Mouse (Mus musculus): ENCODE data around the gene Ccdc85c. TPM values are rescaled to one million over a fixed set of nuclear protein-coding genes. Genes with fewer than 3 reads are reported as not detected.

The Ccdc85c gene
- polyA plus RNA-seq, 1 experiment from 2014 or later: 20.4 TPM

DNA sequence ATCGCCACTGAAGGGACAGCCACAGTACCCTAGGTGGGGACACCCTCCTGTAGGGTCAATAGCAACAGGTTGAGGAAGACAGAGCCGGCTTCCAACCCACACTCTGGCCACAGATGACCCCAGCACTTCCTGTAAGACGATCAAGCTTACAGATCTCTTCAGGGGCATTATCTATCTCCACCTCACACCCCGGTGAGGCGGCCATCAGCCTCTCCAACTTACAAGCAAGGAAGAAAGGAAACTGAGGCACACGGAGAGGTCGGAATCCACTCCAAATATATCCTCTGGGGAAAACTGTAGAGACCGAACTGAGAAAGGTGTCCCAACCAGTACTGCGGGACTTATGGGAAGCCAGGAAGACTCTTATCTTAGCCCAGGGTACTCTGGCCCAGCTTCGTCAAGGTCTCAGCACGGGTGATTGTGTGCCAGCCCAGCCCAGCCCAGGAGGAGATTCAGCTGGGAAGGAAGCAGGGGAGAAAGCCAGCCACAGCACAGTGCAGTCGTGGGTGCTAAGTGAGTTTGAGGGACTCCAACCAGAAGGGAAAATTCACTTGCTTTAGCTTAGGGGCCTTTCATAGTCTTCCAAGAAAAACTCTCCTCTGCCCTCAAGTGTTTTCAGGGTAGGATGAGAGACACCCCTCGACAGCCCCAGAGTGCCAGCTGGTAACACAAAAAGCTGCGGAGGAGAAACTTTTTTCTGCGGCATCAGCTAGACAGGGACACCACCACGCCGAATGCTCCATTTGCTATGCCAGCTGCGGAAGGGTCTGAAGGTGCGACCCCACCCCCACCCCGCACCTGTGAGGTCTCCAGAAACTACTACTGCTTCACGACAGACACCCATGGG lies 1.5 kb downstream of the Ccdc85c start:
- 4% methylated on average over 21 of the region's 21 CpGs for WGBS
- peaks cover 63% of the 10 kb centered on the region for H3K4me1 ChIP-seq (ENCODE audit: control insufficient read depth, insufficient read depth, low read length)
- ATAC-seq (ENCODE audit: low FRiP score): no peak

DNA sequence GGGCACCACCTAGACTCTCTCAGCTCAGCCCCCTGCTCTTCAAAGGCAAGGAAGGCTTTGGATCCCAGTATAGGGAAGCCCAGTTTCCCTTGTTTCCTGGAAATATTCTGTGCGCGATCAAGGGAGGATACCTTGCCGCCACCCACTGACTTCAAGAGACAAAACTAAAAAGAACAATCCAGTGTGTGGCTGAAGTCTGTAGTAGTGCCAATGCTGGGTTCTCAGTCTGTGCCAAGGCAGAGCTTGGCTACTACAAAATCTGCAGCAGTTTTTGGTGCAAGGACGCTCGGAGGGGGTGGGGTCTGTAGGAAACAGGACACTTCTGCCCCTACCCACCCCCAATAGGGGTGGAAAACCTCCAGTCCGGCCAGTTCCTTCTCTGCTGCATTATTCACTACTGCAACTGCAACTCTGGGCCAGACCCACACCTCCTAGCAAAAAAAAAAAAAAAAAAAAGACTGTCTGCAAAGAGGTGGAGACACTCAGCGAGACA lies 3.0 kb downstream of the Ccdc85c start:
- peak overlapping the region; percentile 73 for H3K4me3 ChIP-seq (ENCODE audit: low read depth, low read length)
- H3K36me3 ChIP-seq (ENCODE audit: control insufficient read depth, insufficient read depth, low read length): 0 out of 2 replicates have a peak, but pooled peaks cover 3% of the 10 kb centered on the region
- H3K27ac ChIP-seq (ENCODE audit: low read depth, low read length): no peak overlapping the region
- peak overlapping the region; percentile 3; the same call in 1 of the 2 replicates for H3K9ac ChIP-seq (ENCODE audit: low read length)
- 56% methylated on average over 7 of the region's 7 CpGs for WGBS
- ATAC-seq (ENCODE audit: low FRiP score) (no peak), DNase-seq (ENCODE audit: low spot score, missing footprints) (no peak)
- no peaks in the 10 kb centered on the region for H3K27me3 ChIP-seq (ENCODE audit: control insufficient read depth, insufficient read depth, low read length)
- H3K4me1 ChIP-seq (ENCODE audit: control insufficient read depth, insufficient read depth, low read length): peaks cover 57% of the 10 kb centered on the region
- peak overlapping the region; percentile 98 for H3K4me2 ChIP-seq
- H3K9me3 ChIP-seq (ENCODE audit: control insufficient read depth, low read length): no peaks in the 10 kb centered on the region

More for the DNA sequence above, 1.5 kb downstream of the Ccdc85c start:
- Histone ChIP-seq H3K9me3 (ENCODE audit: control insufficient read depth, low read length) (no peaks in the 10 kb centered on the region), H3K27ac (ENCODE audit: low read depth, low read length) (no peak overlapping the region), H3K36me3 (ENCODE audit: control insufficient read depth, insufficient read depth, low read length) (0 out of 2 replicates have a peak, but pooled peaks cover 3% of the 10 kb centered on the region), H3K4me3 (ENCODE audit: low read depth, low read length) (peak overlapping the region; percentile 73), H3K4me2 (peak overlapping the region; percentile 98), H3K27me3 (ENCODE audit: control insufficient read depth, insufficient read depth, low read length) (peaks cover 2% of the 10 kb centered on the region; the same call in 1 of the 2 replicates), H3K9ac (ENCODE audit: low read length) (peak overlapping the region; percentile 90)
- DNase-seq (ENCODE audit: low spot score, missing footprints): peak; percentile 89

DNA sequence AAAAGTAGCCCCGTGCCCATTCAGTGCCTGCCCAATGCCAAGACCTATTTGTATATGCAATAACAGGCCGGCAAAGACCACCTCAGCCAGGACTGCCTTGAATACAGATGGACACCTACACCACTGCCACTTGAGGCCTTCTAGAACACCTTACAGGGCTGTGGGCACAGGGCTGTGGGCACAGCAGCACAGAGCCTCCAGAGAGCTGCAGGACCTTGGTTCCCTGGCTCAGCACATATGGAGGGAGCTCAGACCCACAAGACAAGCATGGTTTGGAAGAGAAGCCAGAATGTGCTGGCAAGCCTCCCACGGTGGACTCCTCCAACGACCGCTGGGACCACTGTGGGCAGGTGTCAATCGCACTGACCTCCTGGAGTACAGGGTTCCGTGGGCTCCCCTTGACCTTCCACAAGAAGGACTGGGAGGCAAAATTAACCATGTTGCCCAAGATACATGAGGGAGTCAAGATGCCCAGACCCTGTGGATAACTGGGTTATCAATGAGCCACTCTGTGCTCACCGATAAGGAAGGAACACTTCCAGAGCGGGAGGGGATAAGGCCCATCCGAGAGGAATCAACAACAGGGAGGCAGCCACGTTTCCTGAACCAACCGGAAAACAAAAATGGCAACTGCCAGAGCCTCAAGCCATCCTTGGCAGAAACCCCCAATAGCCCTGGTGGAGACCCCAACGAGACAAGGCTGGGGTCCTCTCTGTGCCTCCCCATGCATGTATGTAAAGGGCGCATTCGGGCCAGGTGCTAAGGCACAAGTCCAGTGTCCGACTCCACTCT lies 3.7 kb downstream of the Ccdc85c start:
- 84% methylated on average over 16 of the region's 16 CpGs for WGBS
- ATAC-seq (ENCODE audit: low FRiP score) (no peak), DNase-seq (ENCODE audit: low spot score, missing footprints) (no peak)
- Histone ChIP-seq H3K4me1 (ENCODE audit: control insufficient read depth, insufficient read depth, low read length) (peaks cover 58% of the 10 kb centered on the region), H3K4me3 (ENCODE audit: low read depth, low read length) (peak overlapping the region; percentile 4; the same call in 1 of the 2 replicates), H3K9me3 (ENCODE audit: control insufficient read depth, low read length) (no peaks in the 10 kb centered on the region), H3K36me3 (ENCODE audit: control insufficient read depth, insufficient read depth, low read length) (0 out of 2 replicates have a peak, but pooled peaks cover 3% of the 10 kb centered on the region), H3K27me3 (ENCODE audit: control insufficient read depth, insufficient read depth, low read length) (no peaks in the 10 kb centered on the region), H3K4me2 (peak overlapping the region; percentile 98), H3K9ac (ENCODE audit: low read length) (peak overlapping the region; percentile 40), H3K27ac (ENCODE audit: low read depth, low read length) (no peak overlapping the region)

DNA sequence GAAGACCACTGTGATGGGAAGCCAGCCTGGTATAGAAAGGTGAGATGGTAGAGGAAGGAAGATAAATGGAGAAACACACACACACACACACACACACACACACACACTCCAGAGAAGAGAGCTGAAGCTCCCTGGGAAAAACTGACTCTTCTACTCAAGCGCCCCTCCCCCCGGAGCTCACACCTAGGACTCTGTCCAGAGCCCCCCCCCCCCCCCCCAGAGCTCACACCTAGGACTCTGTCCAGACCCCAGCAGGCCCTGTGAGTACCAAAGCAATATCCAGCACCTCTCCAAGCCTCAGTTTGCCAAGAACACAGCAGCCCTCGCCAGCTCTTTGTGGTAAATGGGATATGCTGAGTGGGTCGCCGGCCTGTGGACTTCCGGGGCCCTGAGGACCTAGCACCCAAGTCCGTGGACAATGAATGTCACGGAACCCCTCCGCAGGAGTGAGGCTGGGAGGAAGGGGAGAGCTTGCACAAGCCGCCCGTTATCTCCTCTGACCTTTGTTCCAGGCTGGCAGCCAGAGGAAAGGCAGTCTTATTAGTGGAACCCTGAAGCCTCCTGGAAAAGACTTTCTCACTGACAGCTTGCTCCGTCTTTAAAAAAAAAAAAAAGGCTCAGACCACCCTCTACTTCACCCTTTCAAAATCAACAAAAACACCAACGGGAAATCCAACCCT lies 4.8 kb downstream of the Ccdc85c start:
- H3K4me2 ChIP-seq: peak overlapping the region; percentile 98; the same call in 1 of the 2 replicates

DNA sequence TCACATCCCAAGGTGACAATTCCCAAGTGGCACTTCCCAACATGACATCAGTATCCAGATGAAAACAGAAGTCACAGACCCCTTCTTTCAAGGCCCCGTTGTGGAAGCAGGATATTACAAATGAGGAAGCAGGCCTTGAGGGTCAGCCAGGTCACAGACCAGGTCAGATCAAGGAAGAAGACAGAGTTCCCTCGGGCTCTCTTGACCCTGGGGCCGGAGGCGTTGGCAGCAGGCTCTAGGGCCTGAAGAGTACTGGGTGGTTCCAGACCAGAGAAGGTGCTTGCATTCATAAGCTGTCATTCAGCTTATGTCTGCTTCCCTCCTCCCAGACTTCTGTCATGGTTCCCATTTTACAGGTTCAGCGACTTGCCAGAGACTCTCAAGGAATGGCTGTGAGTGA lies 5.5 kb downstream of the Ccdc85c start:
- H3K27ac ChIP-seq (ENCODE audit: low read depth, low read length): no peak overlapping the region
- no peak overlapping the region for H3K4me2 ChIP-seq
- WGBS: 76% methylated on average over 5 of the region's 5 CpGs
- no peaks in the 10 kb centered on the region for H3K27me3 ChIP-seq (ENCODE audit: control insufficient read depth, insufficient read depth, low read length)
- ATAC-seq (ENCODE audit: low FRiP score) (no peak), DNase-seq (ENCODE audit: low spot score, missing footprints) (no peak)
- H3K9ac ChIP-seq (ENCODE audit: low read length): no peak overlapping the region
- 0 out of 2 replicates have a peak, but pooled peaks cover 3% of the 10 kb centered on the region for H3K36me3 ChIP-seq (ENCODE audit: control insufficient read depth, insufficient read depth, low read length)
- no peak overlapping the region for H3K4me3 ChIP-seq (ENCODE audit: low read depth, low read length)
- peaks cover 76% of the 10 kb centered on the region for H3K4me1 ChIP-seq (ENCODE audit: control insufficient read depth, insufficient read depth, low read length)
- H3K9me3 ChIP-seq (ENCODE audit: control insufficient read depth, low read length): no peaks in the 10 kb centered on the region

More for the DNA sequence above, 4.8 kb downstream of the Ccdc85c start:
- Histone ChIP-seq H3K4me1 (ENCODE audit: control insufficient read depth, insufficient read depth, low read length) (peaks cover 69% of the 10 kb centered on the region), H3K36me3 (ENCODE audit: control insufficient read depth, insufficient read depth, low read length) (0 out of 2 replicates have a peak, but pooled peaks cover 3% of the 10 kb centered on the region), H3K9ac (ENCODE audit: low read length) (peak overlapping the region; percentile 40; the same call in 1 of the 2 replicates), H3K4me3 (ENCODE audit: low read depth, low read length) (no peak overlapping the region; the same call in 1 of the 2 replicates), H3K27me3 (ENCODE audit: control insufficient read depth, insufficient read depth, low read length) (no peaks in the 10 kb centered on the region), H3K27ac (ENCODE audit: low read depth, low read length) (no peak overlapping the region; the same call in 1 of the 2 replicates), H3K9me3 (ENCODE audit: control insufficient read depth, low read length) (no peaks in the 10 kb centered on the region)
- DNase-seq (ENCODE audit: low spot score, missing footprints) (no peak), ATAC-seq (ENCODE audit: low FRiP score) (no peak)
- WGBS: 53% methylated on average over 13 of the region's 13 CpGs

DNA sequence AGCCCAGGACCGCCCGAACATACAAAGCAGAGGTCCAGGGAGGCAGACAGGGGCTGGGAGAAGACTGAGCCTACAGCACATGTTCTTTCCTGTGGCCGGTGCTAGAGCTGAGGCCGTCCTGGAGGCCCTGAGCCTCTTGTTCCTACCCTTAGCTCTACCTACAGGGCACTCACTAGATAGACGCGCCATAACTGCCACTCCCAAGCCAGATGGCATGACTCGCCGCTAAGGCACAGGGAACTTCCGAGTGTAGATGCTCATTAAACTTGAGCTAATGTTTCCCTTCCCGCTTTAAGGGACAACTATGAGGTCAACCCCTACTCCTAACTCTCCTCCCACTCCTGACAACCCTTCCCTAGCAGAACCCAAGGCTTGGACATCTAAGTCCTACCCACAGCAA lies 6.3 kb downstream of the Ccdc85c start:
- Histone ChIP-seq H3K36me3 (ENCODE audit: control insufficient read depth, insufficient read depth, low read length) (0 out of 2 replicates have a peak, but pooled peaks cover 3% of the 10 kb centered on the region), H3K4me2 (no peak overlapping the region), H3K4me1 (ENCODE audit: control insufficient read depth, insufficient read depth, low read length) (peaks cover 83% of the 10 kb centered on the region), H3K4me3 (ENCODE audit: low read depth, low read length) (no peak overlapping the region), H3K27me3 (ENCODE audit: control insufficient read depth, insufficient read depth, low read length) (no peaks in the 10 kb centered on the region), H3K9ac (ENCODE audit: low read length) (no peak overlapping the region), H3K27ac (ENCODE audit: low read depth, low read length) (no peak overlapping the region), H3K9me3 (ENCODE audit: control insufficient read depth, low read length) (no peaks in the 10 kb centered on the region)
- no peak for ATAC-seq (ENCODE audit: low FRiP score)
- DNase-seq (ENCODE audit: low spot score, missing footprints): no peak
- WGBS: 94% methylated on average over 10 of the region's 10 CpGs

DNA sequence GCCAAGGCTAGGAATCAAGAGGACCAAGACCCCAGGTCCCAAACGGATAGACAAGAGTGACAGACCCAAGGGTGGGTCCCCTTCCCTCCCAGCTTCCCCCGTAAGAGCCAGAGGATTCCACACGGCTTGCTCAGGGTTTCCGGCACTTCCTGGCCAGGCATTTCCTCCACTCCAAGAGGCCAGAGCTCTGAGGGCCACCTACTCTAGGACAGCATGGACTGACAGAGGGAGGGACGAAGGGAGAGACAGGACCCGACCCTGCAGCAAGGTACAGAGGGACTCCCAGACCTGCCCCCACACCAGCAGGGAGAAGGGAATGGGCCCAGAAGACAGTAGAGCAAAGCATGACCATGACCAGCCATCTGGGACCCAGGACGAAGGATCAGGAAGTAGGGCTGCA lies 7.6 kb downstream of the Ccdc85c start:
- peaks cover 77% of the 10 kb centered on the region for H3K4me1 ChIP-seq (ENCODE audit: control insufficient read depth, insufficient read depth, low read length)

DNA sequence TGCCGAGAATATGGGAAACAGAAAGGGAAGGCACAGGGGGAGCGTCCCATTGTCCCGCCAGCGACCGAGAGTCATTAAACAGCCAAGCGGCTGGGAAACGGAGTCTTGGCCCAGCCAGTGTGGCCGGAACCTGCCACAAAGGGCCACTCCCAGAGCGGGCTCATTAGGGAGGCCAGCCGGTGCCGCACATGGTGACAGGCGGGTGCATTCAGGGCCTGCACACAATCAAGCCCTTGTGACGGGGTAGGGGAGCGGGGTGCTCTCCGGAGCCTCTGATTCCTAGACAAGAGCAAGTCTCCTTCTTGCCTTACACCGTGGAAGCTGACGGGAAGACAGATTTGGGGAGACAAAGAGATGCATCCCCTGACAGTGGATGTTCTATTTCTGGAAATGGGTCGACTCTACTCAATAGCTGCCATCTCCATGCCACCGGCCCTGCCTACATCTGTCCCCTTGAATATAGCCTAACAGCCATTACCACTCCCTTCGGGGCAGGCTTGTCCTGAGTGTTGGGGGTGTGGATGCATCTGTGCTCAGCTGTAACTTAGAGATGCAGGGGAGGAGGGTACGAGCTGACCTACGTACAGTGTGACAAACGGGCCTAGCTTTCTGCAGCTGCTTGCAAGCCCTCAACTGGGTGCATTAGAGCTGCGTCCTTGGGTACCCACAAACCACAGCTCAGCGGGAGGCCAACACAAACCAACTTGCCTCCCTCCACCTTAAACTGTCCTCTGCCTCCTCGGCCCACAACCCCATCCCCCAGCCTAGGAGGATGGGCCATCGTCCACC lies 9.2 kb downstream of the Ccdc85c start:
- Histone ChIP-seq H3K4me1 (ENCODE audit: control insufficient read depth, insufficient read depth, low read length) (peaks cover 63% of the 10 kb centered on the region), H3K9ac (ENCODE audit: low read length) (peak overlapping the region; percentile 67), H3K4me3 (ENCODE audit: low read depth, low read length) (peak overlapping the region; percentile 4; the same call in 1 of the 2 replicates), H3K27ac (ENCODE audit: low read depth, low read length) (peak overlapping the region; percentile 82), H3K9me3 (ENCODE audit: control insufficient read depth, low read length) (no peaks in the 10 kb centered on the region), H3K27me3 (ENCODE audit: control insufficient read depth, insufficient read depth, low read length) (no peaks in the 10 kb centered on the region), H3K4me2 (peak overlapping the region; percentile 43), H3K36me3 (ENCODE audit: control insufficient read depth, insufficient read depth, low read length) (no peaks in the 10 kb centered on the region)
- 18% methylated on average over 27 of the region's 27 CpGs for WGBS
- DNase-seq (ENCODE audit: low spot score, missing footprints): peak; percentile 94
- ATAC-seq (ENCODE audit: low FRiP score): peak; percentile 83

More for the DNA sequence above, 7.6 kb downstream of the Ccdc85c start:
- H3K9me3 ChIP-seq (ENCODE audit: control insufficient read depth, low read length): no peaks in the 10 kb centered on the region
- ATAC-seq (ENCODE audit: low FRiP score) (no peak), DNase-seq (ENCODE audit: low spot score, missing footprints) (no peak)
- no peak overlapping the region for H3K9ac ChIP-seq (ENCODE audit: low read length)
- no peak overlapping the region for H3K4me2 ChIP-seq
- H3K4me3 ChIP-seq (ENCODE audit: low read depth, low read length): no peak overlapping the region
- H3K27ac ChIP-seq (ENCODE audit: low read depth, low read length): no peak overlapping the region
- 86% methylated on average over 7 of the region's 7 CpGs for WGBS
- 0 out of 2 replicates have a peak, but pooled peaks cover 3% of the 10 kb centered on the region for H3K36me3 ChIP-seq (ENCODE audit: control insufficient read depth, insufficient read depth, low read length)
- H3K27me3 ChIP-seq (ENCODE audit: control insufficient read depth, insufficient read depth, low read length): no peaks in the 10 kb centered on the region

Measured in midbrain, embryonic 11.5 days (tissue).